Mouse (Mus musculus) stomach, postnatal 0 days (tissue): ENCODE results near the gene Casc1. TPM values are rescaled to one million over a fixed set of nuclear protein-coding genes. Genes with fewer than 3 reads are reported as not detected.

Experiments
- ATAC-seq: fragments of 200-750 bp; cut with Nextera tagmentation; 2 replicates; pipeline ENCODE4 v1.8.0; 2017; ENCODE audit not compliant: low FRiP score, low TSS enrichment
- DNase-seq: peaks from one replicate; pipeline ENCODE4 v3.0.0-alpha.2; 2016; ENCODE audit warnings: low spot score
- H3K27ac ChIP-seq: fragments of 300-500 bp; sonication (generic); replicated peaks from 2 replicates; pipeline ENCODE4 v1.5.1; 2014; ENCODE audit warnings: mild to moderate bottlenecking, control low read depth
- H3K27me3 ChIP-seq: fragments of 300-500 bp; sonication (generic); 2 replicates; pipeline ENCODE4 v1.6.1; 2014; ENCODE audit warnings: low read length; ENCODE audit not compliant: control insufficient read depth, insufficient read depth
- H3K36me3 ChIP-seq: fragments of 300-500 bp; sonication (generic); 2 replicates; pipeline ENCODE4 v1.6.1; 2014; ENCODE audit warnings: low read length, mixed read lengths; ENCODE audit not compliant: control insufficient read depth, insufficient read depth
- H3K4me1 ChIP-seq: fragments of 300-500 bp; sonication (generic); replicated peaks from 2 replicates; pipeline ENCODE4 v1.6.1; 2014; ENCODE audit warnings: antibody characterized with exemption; ENCODE audit not compliant: control insufficient read depth, insufficient read depth
- H3K4me2 ChIP-seq: fragments of 300-500 bp; sonication (generic); replicated peaks from 2 replicates; pipeline ENCODE4 v1.6.1; 2014; ENCODE audit warnings: low read depth, mild to moderate bottlenecking, control low read depth, moderate library complexity
- H3K4me3 ChIP-seq: fragments of 300-500 bp; sonication (generic); 2 replicates; pipeline ENCODE4 v1.5.1; 2014; ENCODE audit warnings: low read depth, low read length, control low read depth
- H3K9ac ChIP-seq: fragments of 300-500 bp; sonication (generic); 2 replicates; pipeline ENCODE4 v1.6.1; 2014; ENCODE audit warnings: mild to moderate bottlenecking, low read length, control low read depth, mixed read lengths
- H3K9me3 ChIP-seq: fragments of 300-500 bp; sonication (generic); 2 replicates; pipeline ENCODE4 v1.6.1; 2016; ENCODE audit warnings: low read length; ENCODE audit not compliant: control insufficient read depth
- CTCF ChIP-seq: IDR thresholded peaks from 2 replicates; pipeline ENCODE4 v1.5.1; 2016; ENCODE audit warnings: antibody characterized with exemption, low read depth, mild to moderate bottlenecking, moderate library complexity
- EP300 ChIP-seq: optimal IDR thresholded peaks from 2 replicates; pipeline ENCODE3; 2016; ENCODE audit warnings: antibody characterized with exemption
- whole genome bisulfite sequencing: fragments of 180-500 bp; shearing (Covaris S2); extraction: QIAGEN DNeasy Blood & Tissue Kit; methylation state at CpG from one replicate; pipeline ENCODE4 v1.1.7; 2014; 5-methylcytosine and 5-hydroxymethylcytosine counted together
- polyA plus RNA-seq: library from polyadenylated mRNA; unstranded; fragments of >200 nt; fragmentation: Nextera tagmentation; extraction: Ambion mirVana; gene quantifications from 2 replicates; pipeline ENCODE4 v1.2.1, GENCODE M21; 2015

The Casc1 gene
- polyA plus RNA-seq, 1 experiment from 2014 or later, result 0.16 TPM

DNA sequence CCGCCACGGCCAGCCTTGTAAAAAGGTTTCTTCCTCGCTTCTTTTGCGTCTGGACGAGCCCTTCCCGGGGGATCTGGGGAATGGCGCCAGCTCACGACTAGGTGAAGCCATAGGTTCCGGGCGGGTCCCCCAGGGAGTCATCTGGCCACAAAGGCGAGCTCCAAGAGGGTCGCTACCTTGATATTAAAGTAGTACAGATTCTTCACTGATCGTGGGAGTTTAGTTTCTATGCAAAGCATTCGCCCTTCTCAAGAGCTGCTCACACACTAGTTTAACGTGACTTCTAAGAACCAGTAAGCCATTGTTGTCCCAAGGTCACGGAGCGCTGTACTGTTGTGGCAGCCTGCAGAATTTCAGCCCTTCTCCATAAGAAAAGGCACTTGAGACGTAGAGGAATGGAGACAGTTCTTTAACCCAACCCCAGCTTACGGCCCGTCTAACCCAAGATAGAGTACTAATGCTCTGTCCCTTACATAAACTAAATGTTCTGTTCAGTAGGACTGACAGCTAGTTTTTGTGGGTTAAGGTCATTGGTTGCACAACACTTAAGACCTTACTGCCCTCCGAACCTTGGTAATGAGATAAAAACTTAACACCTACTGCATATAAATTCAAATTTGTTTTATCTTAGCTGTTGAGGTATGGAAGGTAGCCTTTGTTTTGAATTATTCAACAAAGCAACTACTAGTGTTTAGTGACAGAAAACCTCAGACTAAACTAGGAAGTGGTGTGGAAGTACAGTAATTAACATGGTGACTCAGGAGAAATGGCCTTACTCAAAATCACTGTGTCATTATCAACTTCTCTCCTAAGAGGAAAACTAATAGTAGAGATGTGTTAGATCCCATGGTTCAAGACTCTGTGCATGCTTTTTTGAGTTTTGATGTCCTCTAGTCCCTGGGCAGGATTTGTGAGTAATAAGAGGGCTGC is 836 bp upstream of the Casc1 start:
- WGBS, result 2% methylated on average over 21 of the region's 21 CpGs
- 0 out of 2 replicates have a peak, but pooled peaks cover 2% of the 10 kb centered on the region for H3K36me3 ChIP-seq
- no peaks in the 10 kb centered on the region for H3K4me1 ChIP-seq
- peak; percentile 29; the same call in 1 of the 2 replicates for TF ChIP-seq CTCF
- no peak for TF ChIP-seq EP300
- peak overlapping the region; percentile 63 for H3K4me2 ChIP-seq
- DNase-seq (no peak), ATAC-seq (peak; percentile 46)
- H3K4me3 ChIP-seq, result peak overlapping the region; percentile 81
- H3K27ac ChIP-seq, result peak overlapping the region; percentile 99
- H3K9ac ChIP-seq, result peak overlapping the region; percentile 96
- H3K9me3 ChIP-seq, result no peaks in the 10 kb centered on the region
- H3K27me3 ChIP-seq, result no peaks in the 10 kb centered on the region

DNA sequence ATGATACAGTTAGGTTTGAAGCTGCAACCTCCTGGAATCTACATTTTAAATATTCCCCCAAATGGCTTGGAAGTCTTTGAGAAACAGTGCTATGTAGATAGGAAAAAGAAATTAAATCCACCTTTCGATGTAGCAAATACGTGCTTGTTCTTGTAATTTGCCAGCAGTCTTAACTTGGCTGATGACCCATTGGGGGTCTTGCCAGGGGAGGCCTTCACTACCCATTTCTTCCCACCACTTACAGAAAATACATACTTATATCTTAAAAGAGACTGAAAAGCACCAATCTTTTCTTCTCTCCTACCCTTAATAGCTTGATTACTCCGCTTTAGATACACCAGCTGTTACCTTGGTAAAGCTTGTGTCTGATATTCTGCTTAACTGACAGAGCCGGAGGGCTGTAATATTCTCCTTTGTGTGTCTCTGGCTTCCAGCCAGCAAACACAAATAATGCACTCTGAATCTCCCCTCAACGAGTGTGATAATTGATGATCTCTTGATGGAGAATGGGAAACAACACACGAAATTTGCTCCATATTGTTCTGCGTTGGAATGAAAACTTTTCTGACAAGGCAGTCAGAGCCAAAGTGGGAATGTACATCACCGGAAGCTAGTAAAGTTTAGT is 637 bp downstream of the Casc1 start:
- Histone ChIP-seq H3K9me3 (no peaks in the 10 kb centered on the region), H3K4me1 (no peaks in the 10 kb centered on the region), H3K4me3 (peak overlapping the region; percentile 43), H3K36me3 (no peaks in the 10 kb centered on the region), H3K27ac (no peak overlapping the region), H3K27me3 (no peaks in the 10 kb centered on the region), H3K4me2 (peak overlapping the region; percentile 61), H3K9ac (no peak overlapping the region)
- DNase-seq, result no peak
- WGBS, result 24% methylated on average over 8 of the region's 8 CpGs
- TF ChIP-seq EP300 (no peak), CTCF (no peak)
- no peak for ATAC-seq

DNA sequence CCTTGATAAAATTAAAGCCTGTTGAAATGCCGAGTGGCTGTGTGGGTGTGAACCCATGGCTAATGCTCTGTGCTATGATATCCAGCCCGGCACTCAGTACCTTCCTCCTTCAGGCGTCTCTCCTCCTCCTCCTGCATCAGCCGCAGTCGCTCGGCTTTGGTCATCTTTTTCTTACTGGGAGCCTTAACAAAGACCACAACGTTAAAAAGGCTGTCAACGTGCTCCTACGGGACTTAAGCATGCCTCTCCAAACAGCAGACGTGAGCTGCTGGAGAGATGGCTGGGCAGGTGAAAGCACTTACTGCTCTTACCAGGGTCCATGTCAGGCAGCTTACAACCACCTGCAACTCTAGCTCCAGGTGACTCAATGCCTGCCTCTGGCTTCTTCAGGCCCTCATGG is 5.7 kb downstream of the Casc1 start:
- ATAC-seq, result no peak
- Histone ChIP-seq H3K36me3 (no peaks in the 10 kb centered on the region), H3K4me1 (no peaks in the 10 kb centered on the region), H3K4me3 (no peak overlapping the region), H3K9me3 (no peaks in the 10 kb centered on the region), H3K4me2 (no peak overlapping the region), H3K27ac (no peak overlapping the region), H3K9ac (no peak overlapping the region), H3K27me3 (no peaks in the 10 kb centered on the region)
- WGBS, result 71% methylated on average over 10 of the region's 10 CpGs
- TF ChIP-seq CTCF (no peak), EP300 (no peak)
- no peak for DNase-seq

DNA sequence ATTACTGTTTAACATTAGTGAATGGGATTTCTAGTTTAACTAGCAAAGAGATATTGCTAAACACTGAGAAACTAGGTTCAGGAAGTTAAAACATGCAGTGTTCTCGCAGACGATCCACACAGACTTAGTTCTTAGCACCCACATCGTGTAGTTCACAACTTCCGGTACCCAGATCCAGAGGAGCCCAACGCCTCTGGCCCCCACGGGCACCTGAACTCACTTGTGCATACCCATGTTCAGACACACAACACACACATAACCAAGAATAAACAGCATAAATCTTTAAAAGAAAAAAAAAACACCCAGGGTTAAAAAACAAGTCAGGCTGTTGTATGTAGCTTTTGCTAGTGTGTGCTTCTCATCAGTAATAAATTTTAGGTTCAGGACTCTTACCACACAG is 6.4 kb downstream of the Casc1 start:
- Histone ChIP-seq H3K27ac (no peak overlapping the region), H3K4me2 (no peak overlapping the region), H3K9ac (no peak overlapping the region), H3K4me3 (no peak overlapping the region), H3K27me3 (no peaks in the 10 kb centered on the region), H3K9me3 (no peaks in the 10 kb centered on the region), H3K4me1 (no peaks in the 10 kb centered on the region), H3K36me3 (no peaks in the 10 kb centered on the region)
- TF ChIP-seq EP300, result no peak
- TF ChIP-seq CTCF, result no peak
- DNase-seq, result no peak
- ATAC-seq, result no peak
- WGBS, result 89% methylated on average over 6 of the region's 6 CpGs

DNA sequence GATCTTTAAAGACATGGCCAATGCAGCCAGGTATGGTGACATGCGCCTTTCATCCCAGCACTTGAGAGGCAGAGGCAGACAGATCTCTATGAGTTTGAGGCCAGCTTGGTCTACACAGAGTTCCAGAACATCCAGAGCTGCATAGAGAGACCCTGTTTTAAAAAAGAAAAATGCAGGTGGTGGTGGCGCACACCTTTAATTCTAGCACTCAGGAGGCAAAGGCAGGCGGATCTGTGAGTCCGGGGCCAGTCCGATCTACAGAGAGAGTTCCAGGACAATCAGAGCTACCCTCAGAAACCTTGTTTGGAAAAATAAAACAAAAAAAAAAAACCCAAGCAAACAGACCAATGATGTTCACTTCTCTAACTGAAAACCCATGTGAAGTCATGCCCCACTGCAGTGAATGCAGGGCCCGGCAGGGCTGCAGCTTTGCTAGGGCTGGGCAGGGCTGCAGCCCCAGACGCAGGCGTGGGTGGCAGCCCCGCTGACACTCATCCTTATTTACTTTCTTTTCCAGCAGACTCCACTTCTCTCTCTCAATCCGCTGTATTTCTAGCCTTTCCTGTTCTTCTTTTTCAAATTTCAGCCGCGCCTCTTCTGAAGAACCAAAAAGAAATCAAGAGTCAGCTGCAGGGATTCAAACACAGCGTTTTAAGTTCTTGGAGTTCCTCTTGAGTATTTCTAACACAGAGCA is 8.2 kb downstream of the Casc1 start:
- 60% methylated on average over 13 of the region's 13 CpGs for WGBS
- DNase-seq, result peak; percentile 12
- H3K36me3 ChIP-seq, result no peaks in the 10 kb centered on the region
- no peak overlapping the region for H3K4me2 ChIP-seq
- H3K27me3 ChIP-seq, result no peaks in the 10 kb centered on the region
- H3K4me3 ChIP-seq, result no peak overlapping the region
- H3K9me3 ChIP-seq, result no peaks in the 10 kb centered on the region
- no peak overlapping the region for H3K27ac ChIP-seq
- no peak for TF ChIP-seq CTCF
- TF ChIP-seq EP300, result no peak
- H3K4me1 ChIP-seq, result no peaks in the 10 kb centered on the region
- H3K9ac ChIP-seq, result peak overlapping the region; percentile 9; the same call in 1 of the 2 replicates
- ATAC-seq, result no peak
